In genomic region chr13:48869950-48870770, GRCm38 (mm10) we compare ENCODE assay signal across 8 mouse cellular contexts. TPM values are rescaled to one million over a fixed set of nuclear protein-coding genes. Genes with fewer than 3 reads are reported as not detected.
DNase-seq lines count a peak whose midpoint lies in the region; ATAC-seq and TF ChIP-seq lines count a peak whose summit lies in the region.

No protein-coding gene starts in this region.

- no peak for TF ChIP-seq CTCF in bone marrow, adult 2 months (IDR thresholded peaks at IDR 0.05; ENCODE audit: control insufficient read depth, insufficient read depth, low read length)

- peak overlapping the region; percentile 82 for H3K4me3 ChIP-seq in bone marrow, adult 2 months (replicated peaks; ENCODE audit: control insufficient read depth, low read depth, low read length)
- H3K4me3 ChIP-seq in forebrain, embryonic 15.5 days = peak overlapping the region; percentile 97
- peak overlapping the region; percentile 96 for H3K4me3 ChIP-seq in hindbrain, embryonic 14.5 days (replicated peaks; ENCODE audit: low read length)
- peak overlapping the region; percentile 81 for H3K4me3 ChIP-seq in liver, embryonic 16.5 days (ENCODE audit: low read depth, low read length)
- H3K4me3 ChIP-seq in neural tube, embryonic 15.5 days (replicated peaks) = peak overlapping the region; percentile 90

- peak; percentile 42 for DNase-seq in left cerebral cortex, postnatal 4 days
- DNase-seq in left cerebral cortex, postnatal 14 days (ENCODE audit: low spot score in 2 of 2) = no peak
- DNase-seq in hindbrain, embryonic 14.5 days (ENCODE audit: low spot score) = no peak
- DNase-seq in thymus, postnatal 4 days = peak; percentile 79

- H3K4me2 ChIP-seq in forebrain, embryonic 15.5 days (replicated peaks) = peak overlapping the region; percentile 80
- H3K4me2 ChIP-seq in hindbrain, embryonic 14.5 days (replicated peaks) = peak overlapping the region; percentile 93
- H3K4me2 ChIP-seq in liver, embryonic 16.5 days (ENCODE audit: low read depth, low read length) = peak overlapping the region; percentile 81
- H3K4me2 ChIP-seq in neural tube, embryonic 15.5 days = peak overlapping the region; percentile 84

- ATAC-seq in forebrain, embryonic 15.5 days (replicated peaks) = peak; percentile 39
- peak; percentile 29; the same call in 1 of the 2 replicates for ATAC-seq in hindbrain, embryonic 14.5 days (ENCODE audit: low FRiP score)
- ATAC-seq in liver, embryonic 16.5 days (ENCODE audit: low read depth) = peak; percentile 31; the same call in 1 of the 2 replicates
- peak; percentile 30 for ATAC-seq in neural tube, embryonic 15.5 days (ENCODE audit: low FRiP score)

- 1% methylated on average over 101 of the region's 102 CpGs for WGBS in bone marrow, adult 2 months
- under 1% methylated on average over 48 of the region's 102 CpGs for WGBS in forebrain, embryonic 15.5 days
- under 1% methylated on average over 70 of the region's 102 CpGs for WGBS in hindbrain, embryonic 14.5 days
- under 1% methylated on average over 72 of the region's 102 CpGs for whole genome bisulfite sequencing in liver, embryonic 16.5 days (ENCODE audit: insufficient replicate concordance)
- under 1% methylated on average over 79 of the region's 102 CpGs for WGBS in neural tube, embryonic 15.5 days

- peaks cover 2% of the 10 kb centered on the region; the same call in 1 of the 2 replicates for H3K4me1 ChIP-seq in bone marrow, adult 2 months (ENCODE audit: control insufficient read depth, insufficient read depth, low read length)
- H3K4me1 ChIP-seq in forebrain, embryonic 15.5 days = peaks cover 34% of the 10 kb centered on the region
- H3K4me1 ChIP-seq in hindbrain, embryonic 14.5 days (replicated peaks; ENCODE audit: control insufficient read depth, insufficient read depth, low read length) = peaks cover 28% of the 10 kb centered on the region
- peaks cover 25% of the 10 kb centered on the region for H3K4me1 ChIP-seq in liver, embryonic 16.5 days (ENCODE audit: control insufficient read depth, low read depth, low read length)
- H3K4me1 ChIP-seq in neural tube, embryonic 15.5 days = peaks cover 44% of the 10 kb centered on the region

- TF ChIP-seq POLR2A in bone marrow, adult 2 months (IDR thresholded peaks at IDR 0.05; ENCODE audit: borderline replicate concordance, control insufficient read depth, low read depth, low read length) = peak; percentile 58; the same call in 1 of the 2 replicates

- H3K27ac ChIP-seq in bone marrow, adult 2 months (ENCODE audit: control insufficient read depth, insufficient read depth, low read depth, low read length, poor library complexity) = peak overlapping the region; percentile 78
- peak overlapping the region; percentile 80 for H3K27ac ChIP-seq in forebrain, embryonic 15.5 days (replicated peaks)
- peak overlapping the region; percentile 83 for H3K27ac ChIP-seq in hindbrain, embryonic 14.5 days
- H3K27ac ChIP-seq in liver, embryonic 16.5 days (ENCODE audit: low read length) = peak overlapping the region; percentile 82
- H3K27ac ChIP-seq in neural tube, embryonic 15.5 days (replicated peaks) = peak overlapping the region; percentile 79

- H3K9ac ChIP-seq in forebrain, embryonic 15.5 days (replicated peaks) = peak overlapping the region; percentile 98
- H3K9ac ChIP-seq in hindbrain, embryonic 14.5 days = peak overlapping the region; percentile 95
- peak overlapping the region; percentile 93 for H3K9ac ChIP-seq in liver, embryonic 16.5 days (ENCODE audit: low read depth, low read length)
- H3K9ac ChIP-seq in neural tube, embryonic 15.5 days (replicated peaks) = peak overlapping the region; percentile 90

- intact Hi-C loops in left cerebral cortex, postnatal 4 days (cut with DNase I) = loop anchor here (10.0 kb wide), 1 partner anchor 215 kb away; no protein-coding TSS in a partner anchor
- intact Hi-C loops in left cerebral cortex, postnatal 14 days (cut with DNase I) = no loop called here

- no peaks in the 10 kb centered on the region for H3K9me3 ChIP-seq in forebrain, embryonic 15.5 days
- H3K9me3 ChIP-seq in hindbrain, embryonic 14.5 days (ENCODE audit: control insufficient read depth, low read length) = no peaks in the 10 kb centered on the region
- H3K9me3 ChIP-seq in liver, embryonic 16.5 days (replicated peaks; ENCODE audit: control insufficient read depth, low read length) = no peaks in the 10 kb centered on the region
- H3K9me3 ChIP-seq in neural tube, embryonic 15.5 days (replicated peaks) = no peaks in the 10 kb centered on the region

- no peaks in the 10 kb centered on the region for H3K27me3 ChIP-seq in forebrain, embryonic 15.5 days
- H3K27me3 ChIP-seq in hindbrain, embryonic 14.5 days (ENCODE audit: control insufficient read depth, insufficient read depth, low read length) = no peaks in the 10 kb centered on the region
- no peaks in the 10 kb centered on the region for H3K27me3 ChIP-seq in liver, embryonic 16.5 days (ENCODE audit: control insufficient read depth, insufficient read depth, low read depth, low read length)
- no peaks in the 10 kb centered on the region for H3K27me3 ChIP-seq in neural tube, embryonic 15.5 days (replicated peaks)

- no peaks in the 10 kb centered on the region for H3K36me3 ChIP-seq in forebrain, embryonic 15.5 days
- no peaks in the 10 kb centered on the region for H3K36me3 ChIP-seq in hindbrain, embryonic 14.5 days (replicated peaks; ENCODE audit: control insufficient read depth, insufficient read depth)
- H3K36me3 ChIP-seq in liver, embryonic 16.5 days (ENCODE audit: control insufficient read depth, insufficient read depth) = no peaks in the 10 kb centered on the region
- no peaks in the 10 kb centered on the region for H3K36me3 ChIP-seq in neural tube, embryonic 15.5 days

RNA-seq across cellular contexts. Expression of gene Phf2, which starts 0.8 kb away (rescaled TPM):
- total RNA-seq in left cerebral cortex, postnatal 4 days (2021) = 10 to 100 TPM; 36.3 to 37.0 TPM
- 10 to 100 TPM; 28.1 to 28.6 TPM for total RNA-seq in left cerebral cortex, postnatal 14 days (2021)
- 8.6 and 11.8 TPM in 2 replicates for polyA plus RNA-seq in bone marrow, adult 2 months (2011; ENCODE audit: insufficient read depth, insufficient read length, low replicate concordance, missing spikeins)
- 10.5 and 11.5 TPM in 2 replicates for polyA plus RNA-seq in forebrain, embryonic 15.5 days (2015; fragmentation: Nextera tagmentation; extraction: Ambion mirVana)
- polyA plus RNA-seq in hindbrain, embryonic 14.5 days (2014; fragmentation: Nextera tagmentation; extraction: Ambion mirVana) = 10.8 and 11.2 TPM in 2 replicates
- polyA plus RNA-seq in liver, embryonic 16.5 days (2015; fragmentation: Nextera tagmentation; extraction: Ambion mirVana) = 1.7 TPM in 2 replicates
- polyA plus RNA-seq in neural tube, embryonic 15.5 days (2015; fragmentation: Nextera tagmentation; extraction: Ambion mirVana) = 6.3 and 6.6 TPM in 2 replicates

Comparison
In these comparisons a context has a peak if more than half of its experiments do, and no peak if none do; other contexts are left out.
1. DNase-seq: peak in left cerebral cortex, postnatal 4 days (single experiment) and thymus, postnatal 4 days (single experiment); none in left cerebral cortex, postnatal 14 days (0 of 2) and hindbrain, embryonic 14.5 days (single experiment).
2. Peak in every context shown above with its lines, with median percentiles within 50 percentile points of each other: H3K27ac ChIP-seq, H3K4me3 ChIP-seq, ATAC-seq, H3K4me2 ChIP-seq and H3K9ac ChIP-seq.